Mouse (Mus musculus) kidney, embryonic 16.5 days (tissue): ENCODE data around the gene Tubb2b. TPM values are rescaled to one million over a fixed set of nuclear protein-coding genes. Genes with fewer than 3 reads are reported as not detected.

Experiments used
- ATAC-seq: fragments of 200-750 bp; cut with Nextera tagmentation; 2 replicates; pipeline ENCODE4 v1.8.0; 2017; ENCODE audit warnings: moderate TSS enrichment; ENCODE audit not compliant: low FRiP score, low TSS enrichment
- H3K27ac ChIP-seq: fragments of 300-500 bp; sonication (generic); 2 replicates; pipeline ENCODE4 v1.5.1; 2014; ENCODE audit warnings: low read length
- H3K27me3 ChIP-seq: fragments of 300-500 bp; sonication (generic); 2 replicates; pipeline ENCODE4 v1.6.1; 2014; ENCODE audit warnings: low read length, control low read depth, mixed read lengths; ENCODE audit not compliant: insufficient read depth
- H3K36me3 ChIP-seq: fragments of 300-500 bp; sonication (generic); 2 replicates; pipeline ENCODE4 v1.6.1; 2014; ENCODE audit warnings: low read length, control low read depth, mixed read lengths; ENCODE audit not compliant: insufficient read depth
- H3K4me1 ChIP-seq: fragments of 300-500 bp; sonication (generic); 2 replicates; pipeline ENCODE4 v1.6.1; 2014; ENCODE audit warnings: low read length, control low read depth, mixed read lengths; ENCODE audit not compliant: insufficient read depth
- H3K4me2 ChIP-seq: fragments of 300-500 bp; sonication (generic); replicated peaks from 2 replicates; pipeline ENCODE4 v1.6.1; 2014; ENCODE audit warnings: low read depth, low read length
- H3K4me3 ChIP-seq: fragments of 300-500 bp; sonication (generic); 2 replicates; pipeline ENCODE4 v1.5.1; 2014; ENCODE audit warnings: mild to moderate bottlenecking, low read length
- H3K9ac ChIP-seq: fragments of 300-500 bp; sonication (generic); replicated peaks from 2 replicates; pipeline ENCODE4 v1.6.1; 2014; ENCODE audit warnings: low read length
- H3K9me3 ChIP-seq: fragments of 300-500 bp; sonication (generic); 2 replicates; pipeline ENCODE4 v1.6.1; 2016; ENCODE audit warnings: low read length, control low read depth
- WGBS: fragments of 180-500 bp; shearing (Covaris S2); extraction: QIAGEN DNeasy Blood & Tissue Kit; methylation state at CpG from one replicate; pipeline ENCODE4 v1.1.7; 2014; 5-methylcytosine and 5-hydroxymethylcytosine counted together
- polyA plus RNA-seq: library from polyadenylated mRNA; unstranded; fragments of >200 nt; fragmentation: Nextera tagmentation; extraction: Ambion mirVana; gene quantifications from 2 replicates; pipeline ENCODE4 v1.2.1, GENCODE M21; 2015

The Tubb2b gene
- polyA plus RNA-seq, 1 experiment from 2014 or later = 40.4 TPM

DNA sequence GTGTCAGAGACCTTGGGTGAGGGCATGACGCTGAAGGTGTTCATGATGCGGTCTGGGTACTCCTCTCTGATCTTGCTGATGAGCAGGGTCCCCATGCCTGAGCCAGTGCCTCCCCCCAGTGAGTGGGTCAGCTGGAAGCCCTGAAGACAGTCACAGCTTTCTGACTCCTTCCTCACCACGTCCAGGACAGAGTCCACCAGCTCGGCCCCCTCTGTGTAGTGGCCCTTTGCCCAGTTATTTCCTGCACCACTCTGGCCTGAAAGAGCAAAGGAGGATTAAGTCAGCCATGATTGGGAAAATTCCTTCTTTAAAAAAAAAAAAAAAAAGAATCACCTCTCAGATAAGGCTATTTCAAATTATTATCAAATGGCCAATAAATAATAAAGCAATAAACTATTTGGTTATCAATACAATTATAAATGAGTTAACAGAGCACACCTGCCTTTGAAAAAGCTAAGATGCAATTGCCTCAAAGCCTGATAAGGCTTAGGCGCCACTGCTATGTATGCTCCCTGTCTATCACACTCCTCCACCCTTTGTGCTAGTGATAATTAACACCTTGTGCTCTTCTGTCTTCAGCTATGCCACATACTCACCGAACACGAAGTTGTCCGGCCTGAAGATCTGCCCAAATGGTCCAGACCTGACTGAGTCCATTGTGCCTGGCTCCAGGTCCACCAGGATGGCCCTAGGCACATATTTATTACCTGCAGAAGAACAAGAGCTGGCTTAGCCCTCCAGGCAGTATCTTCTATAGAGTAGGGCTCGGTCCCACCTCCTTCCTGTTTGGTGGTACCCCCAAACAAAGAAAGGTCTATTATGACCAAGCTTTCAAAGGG lies 1.8 kb downstream of the Tubb2b start:
- Histone ChIP-seq H3K4me2 (peak overlapping the region; percentile 92), H3K4me3 (peak overlapping the region; percentile 76), H3K9ac (no peak overlapping the region), H3K27me3 (peaks cover 8% of the 10 kb centered on the region), H3K9me3 (no peaks in the 10 kb centered on the region), H3K36me3 (no peaks in the 10 kb centered on the region), H3K27ac (no peak overlapping the region), H3K4me1 (peaks cover 51% of the 10 kb centered on the region)
- WGBS = 76% methylated on average over 9 of the region's 9 CpGs
- ATAC-seq = no peak

DNA sequence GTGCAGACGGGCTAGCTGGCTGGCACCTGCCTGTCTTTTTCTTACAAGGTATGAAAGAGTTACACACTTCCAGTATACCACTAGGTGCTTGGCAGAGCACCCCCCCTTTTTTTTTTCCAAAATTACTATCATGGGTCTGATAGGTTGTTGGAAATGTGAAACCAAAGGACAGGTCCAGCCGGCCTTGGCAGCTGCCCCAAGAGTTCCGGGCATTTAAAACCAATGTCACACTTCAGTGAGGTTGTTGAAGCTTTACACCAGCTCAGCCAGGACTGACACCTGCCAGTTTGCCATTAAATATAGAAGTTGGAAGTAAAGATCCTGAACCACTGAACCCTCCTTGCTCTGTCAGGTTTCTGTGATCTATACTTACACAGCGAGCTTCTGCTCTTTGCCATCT lies 4.6 kb downstream of the Tubb2b start:
- no peak for ATAC-seq
- Histone ChIP-seq H3K4me1 (peaks cover 29% of the 10 kb centered on the region), H3K36me3 (no peaks in the 10 kb centered on the region), H3K27me3 (no peaks in the 10 kb centered on the region), H3K4me2 (peak overlapping the region; percentile 19; the same call in 1 of the 2 replicates), H3K9ac (no peak overlapping the region), H3K4me3 (no peak overlapping the region), H3K27ac (no peak overlapping the region), H3K9me3 (no peaks in the 10 kb centered on the region)
- WGBS = 48% methylated on average over 4 of the region's 4 CpGs

DNA sequence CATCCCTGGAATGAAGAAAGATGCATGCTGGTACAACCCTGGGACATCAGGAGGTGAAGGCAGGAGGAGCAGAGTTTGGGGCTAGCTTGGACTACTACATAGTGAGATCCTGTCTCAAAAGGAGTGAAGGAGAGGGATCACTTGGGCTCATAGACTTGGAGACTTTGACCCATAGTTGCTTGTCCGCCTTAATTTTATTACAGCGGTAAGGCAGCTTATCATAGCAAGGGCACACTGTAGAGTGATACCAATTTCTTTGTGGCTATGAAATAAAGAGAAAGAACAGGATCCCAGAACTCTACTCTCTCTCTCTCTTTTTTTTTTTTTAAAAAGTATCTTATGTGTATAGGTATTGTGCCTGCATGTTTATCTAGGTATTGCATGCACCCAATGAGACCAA lies 9.7 kb downstream of the Tubb2b start:
- WGBS = 93% methylated on average over 2 of the region's 2 CpGs
- ATAC-seq = no peak
- H3K27me3 ChIP-seq = no peaks in the 10 kb centered on the region

DNA sequence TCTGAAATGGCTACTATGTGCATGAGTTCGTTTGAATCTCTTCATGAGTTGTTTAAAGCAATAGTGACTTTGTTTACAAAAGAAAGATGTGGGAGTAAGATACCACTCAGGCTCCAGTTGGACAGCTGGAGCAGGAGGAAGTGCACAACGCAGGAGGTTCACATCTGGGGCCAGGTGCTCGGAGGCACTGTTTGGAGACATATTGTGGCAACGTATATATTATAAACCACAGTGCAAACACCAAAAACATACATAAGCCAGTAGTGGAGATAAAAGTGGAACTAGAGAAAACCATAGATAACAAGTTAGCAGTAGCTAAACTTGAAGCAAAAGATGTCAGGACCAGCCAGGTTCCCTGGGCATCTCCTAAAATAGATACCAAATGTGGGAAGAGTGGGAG lies 10.9 kb downstream of the Tubb2b start:
- ATAC-seq = no peak
- peaks cover 6% of the 10 kb centered on the region for H3K4me1 ChIP-seq
- no peak overlapping the region for H3K4me2 ChIP-seq
- 41% methylated on average over 4 of the region's 4 CpGs for WGBS
- H3K4me3 ChIP-seq = no peak overlapping the region
- no peak overlapping the region for H3K9ac ChIP-seq
- H3K9me3 ChIP-seq = no peaks in the 10 kb centered on the region
- no peaks in the 10 kb centered on the region for H3K36me3 ChIP-seq
- H3K27me3 ChIP-seq = no peaks in the 10 kb centered on the region
- H3K27ac ChIP-seq = no peak overlapping the region

More for the DNA sequence above, 9.7 kb downstream of the Tubb2b start:
- no peaks in the 10 kb centered on the region for H3K9me3 ChIP-seq
- H3K4me1 ChIP-seq = peaks cover 10% of the 10 kb centered on the region
- H3K36me3 ChIP-seq = no peaks in the 10 kb centered on the region
- H3K4me3 ChIP-seq = no peak overlapping the region
- H3K4me2 ChIP-seq = no peak overlapping the region
- no peak overlapping the region for H3K27ac ChIP-seq
- no peak overlapping the region for H3K9ac ChIP-seq

DNA sequence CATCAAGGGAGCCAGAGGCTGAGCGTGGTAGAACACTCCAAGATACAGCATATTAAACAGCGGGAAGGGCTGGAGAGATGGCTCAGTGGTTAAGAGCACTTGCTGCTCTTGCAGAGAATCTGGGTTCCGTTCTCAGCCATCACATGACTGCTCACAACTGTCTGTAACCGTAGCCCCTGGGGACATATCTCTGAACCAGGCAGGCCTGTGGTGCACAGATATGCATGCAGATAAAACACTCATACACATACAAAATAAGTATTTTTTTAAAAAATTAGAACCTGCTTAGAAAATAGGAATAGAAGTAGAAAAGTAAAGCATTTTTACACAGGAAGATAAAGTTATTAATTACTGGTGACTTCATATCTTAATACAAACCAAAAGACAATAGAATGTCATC lies 11.4 kb downstream of the Tubb2b start:
- no peak overlapping the region for H3K9ac ChIP-seq
- H3K4me2 ChIP-seq = no peak overlapping the region
- no peak overlapping the region for H3K4me3 ChIP-seq
- 77% methylated on average over 4 of the region's 4 CpGs for WGBS
- H3K27ac ChIP-seq = no peak overlapping the region
- H3K36me3 ChIP-seq = no peaks in the 10 kb centered on the region
- H3K4me1 ChIP-seq = peaks cover 1% of the 10 kb centered on the region; the same call in 1 of the 2 replicates
- no peak for ATAC-seq
- H3K27me3 ChIP-seq = no peaks in the 10 kb centered on the region
- H3K9me3 ChIP-seq = no peaks in the 10 kb centered on the region

DNA sequence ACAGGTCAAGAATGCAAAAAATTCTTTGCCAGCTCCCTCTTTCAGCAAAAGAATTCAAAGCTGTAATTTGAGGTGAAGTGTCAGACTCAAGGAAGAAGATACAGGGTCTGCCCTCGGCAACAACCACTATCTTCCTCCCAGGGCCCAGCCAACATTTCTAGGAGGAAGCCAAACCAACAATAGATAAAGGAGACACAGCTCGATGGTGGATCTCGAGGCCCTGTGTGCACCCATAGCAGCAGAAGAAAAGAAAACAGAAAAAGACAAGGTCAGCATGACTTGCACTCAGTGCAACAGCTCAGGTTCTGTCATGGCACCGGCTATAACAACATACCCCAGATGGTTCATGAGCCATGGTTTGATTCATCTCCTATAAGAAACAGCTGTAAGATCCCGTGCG lies 13.8 kb downstream of the Tubb2b start:
- Histone ChIP-seq H3K9ac (no peak overlapping the region), H3K4me2 (no peak overlapping the region), H3K4me3 (no peak overlapping the region), H3K36me3 (no peaks in the 10 kb centered on the region), H3K27ac (no peak overlapping the region), H3K4me1 (no peaks in the 10 kb centered on the region), H3K9me3 (no peaks in the 10 kb centered on the region), H3K27me3 (no peaks in the 10 kb centered on the region)
- WGBS = 61% methylated on average over 6 of the region's 6 CpGs
- no peak for ATAC-seq

DNA sequence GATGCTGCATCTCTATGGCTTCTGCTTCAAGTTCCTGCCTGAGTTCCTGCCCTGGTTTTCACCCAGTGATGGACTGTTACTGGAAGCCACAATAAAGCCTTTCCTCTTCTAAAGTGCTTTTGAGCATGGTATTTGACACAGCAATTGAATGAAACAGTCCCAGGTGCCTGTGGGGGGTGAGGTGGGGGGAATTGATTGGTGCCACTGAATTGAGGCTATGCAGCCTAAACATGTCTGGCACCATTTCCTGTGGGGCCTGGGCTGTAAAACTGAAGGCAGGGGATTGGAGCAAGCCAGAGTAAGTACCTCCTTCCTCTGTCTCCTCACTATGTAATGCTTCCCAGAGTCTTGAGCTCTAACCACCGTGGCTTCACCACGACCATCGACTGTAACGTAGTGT lies 15.6 kb downstream of the Tubb2b start:
- no peak overlapping the region for H3K4me2 ChIP-seq
- H3K27me3 ChIP-seq = no peaks in the 10 kb centered on the region
- no peak overlapping the region for H3K4me3 ChIP-seq
- no peak for ATAC-seq
- H3K27ac ChIP-seq = no peak overlapping the region
- WGBS = 80% methylated on average over 4 of the region's 4 CpGs
- no peaks in the 10 kb centered on the region for H3K36me3 ChIP-seq
- no peaks in the 10 kb centered on the region for H3K9me3 ChIP-seq
- H3K4me1 ChIP-seq = no peaks in the 10 kb centered on the region
- no peak overlapping the region for H3K9ac ChIP-seq

DNA sequence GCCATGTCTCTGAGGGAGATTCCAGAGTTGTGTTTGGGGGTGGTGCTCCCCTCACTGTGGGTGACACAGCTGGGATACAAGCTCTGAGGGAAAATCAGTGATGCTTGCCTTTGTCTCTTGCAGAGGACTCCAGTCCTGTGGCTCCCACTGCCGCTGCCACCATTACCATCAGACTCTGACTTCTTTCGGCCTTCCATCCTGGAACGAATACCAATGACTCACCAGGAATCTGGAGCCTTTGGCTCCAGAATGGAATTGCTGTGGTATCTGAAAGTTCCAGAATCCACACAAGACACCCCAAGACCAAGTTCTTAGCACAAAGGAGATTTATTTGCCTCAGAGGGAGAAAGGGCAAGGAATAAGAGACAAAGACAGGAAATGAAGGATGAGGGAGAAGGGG lies 17.2 kb downstream of the Tubb2b start:
- no peak for ATAC-seq
- H3K9me3 ChIP-seq = no peaks in the 10 kb centered on the region
- H3K27me3 ChIP-seq = no peaks in the 10 kb centered on the region
- H3K4me1 ChIP-seq = no peaks in the 10 kb centered on the region
- WGBS = 84% methylated on average over 3 of the region's 3 CpGs
- no peak overlapping the region for H3K4me2 ChIP-seq
- no peak overlapping the region for H3K27ac ChIP-seq
- no peaks in the 10 kb centered on the region for H3K36me3 ChIP-seq
- H3K4me3 ChIP-seq = no peak overlapping the region
- H3K9ac ChIP-seq = no peak overlapping the region

DNA sequence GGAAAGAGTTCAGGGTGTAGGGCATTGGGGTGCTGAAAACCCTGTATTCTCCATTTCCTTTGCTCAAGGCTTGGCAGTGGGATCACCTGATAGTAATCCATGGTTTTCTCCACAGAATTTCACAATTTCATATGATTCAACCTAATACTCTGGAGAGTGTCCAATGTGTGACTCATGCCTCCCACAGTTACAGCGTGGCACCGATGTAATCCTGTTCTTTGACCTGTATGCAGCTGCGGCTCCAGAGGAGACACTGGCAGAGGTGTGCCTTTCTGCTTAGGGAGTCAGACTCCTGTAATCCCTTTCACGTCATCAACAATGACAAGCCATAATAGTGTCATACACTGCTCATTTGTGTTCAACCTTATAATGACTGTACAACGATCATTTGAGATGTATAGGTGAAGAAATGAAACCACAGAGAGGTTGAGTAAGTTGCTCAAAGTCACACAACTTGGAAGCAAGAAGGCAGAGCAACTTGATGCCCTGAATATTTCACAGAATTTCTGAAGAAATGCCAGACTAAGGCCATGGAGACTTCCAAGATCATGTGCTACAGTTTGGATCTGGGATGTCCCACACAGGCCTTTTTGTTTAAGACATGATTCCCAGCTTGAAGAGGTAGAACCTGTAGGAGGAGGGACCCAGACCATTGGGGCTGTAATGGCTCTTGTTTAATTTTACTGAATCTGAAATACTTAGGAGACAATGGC lies 17.7 kb downstream of the Tubb2b start:
- H3K27ac ChIP-seq = no peak overlapping the region
- H3K4me3 ChIP-seq = no peak overlapping the region
- ATAC-seq = no peak
- no peaks in the 10 kb centered on the region for H3K27me3 ChIP-seq
- whole genome bisulfite sequencing = 89% methylated on average over 5 of the region's 5 CpGs
- H3K9me3 ChIP-seq = no peaks in the 10 kb centered on the region
- H3K4me1 ChIP-seq = no peaks in the 10 kb centered on the region
- no peaks in the 10 kb centered on the region for H3K36me3 ChIP-seq
- H3K4me2 ChIP-seq = no peak overlapping the region
- H3K9ac ChIP-seq = no peak overlapping the region

DNA sequence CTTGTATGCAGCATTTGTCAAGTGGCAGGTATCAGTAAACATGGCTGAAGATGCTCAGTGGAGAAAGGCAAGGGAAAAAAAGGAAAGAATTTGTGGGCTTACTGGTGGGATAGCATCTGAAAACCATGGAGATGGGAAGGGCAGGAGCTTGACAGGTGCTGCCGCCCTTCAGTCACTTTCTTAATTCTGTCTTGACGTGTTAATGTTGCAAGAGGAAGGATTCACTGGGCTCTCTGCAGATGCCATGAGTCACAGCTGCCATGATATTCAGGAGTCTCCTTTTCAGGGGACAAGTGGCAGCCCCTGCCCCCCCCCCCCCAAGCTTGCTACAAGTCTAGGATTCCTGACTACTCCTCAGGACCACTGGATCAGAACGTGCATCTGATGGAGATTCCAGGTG lies 18.4 kb downstream of the Tubb2b start:
- Histone ChIP-seq H3K27ac (no peak overlapping the region), H3K36me3 (no peaks in the 10 kb centered on the region), H3K9ac (no peak overlapping the region), H3K27me3 (no peaks in the 10 kb centered on the region), H3K9me3 (no peaks in the 10 kb centered on the region), H3K4me1 (no peaks in the 10 kb centered on the region), H3K4me2 (no peak overlapping the region), H3K4me3 (no peak overlapping the region)
- no peak for ATAC-seq
- WGBS = 84% methylated on average over 3 of the region's 3 CpGs
